Mouse (Mus musculus) midbrain, embryonic 10.5 days (tissue): Measurements from ENCODE around the gene Klk14. TPM values are rescaled to one million over a fixed set of nuclear protein-coding genes. Genes with fewer than 3 reads are reported as not detected.
"Not testable (repeated sequence)": the region's sequence is repeated elsewhere in the genome, so short reads cannot be mapped to it uniquely, and the experiment has no call there.

Source experiments
- DNase-seq: peaks from one replicate; pipeline ENCODE4 v3.0.0-alpha.2; 2017; ENCODE audit warnings: low spot score
- H3K27ac ChIP-seq: fragments of 300-500 bp; sonication (generic); replicated peaks from 2 replicates; pipeline ENCODE4 v1.5.1; 2016; ENCODE audit warnings: mild to moderate bottlenecking
- H3K27me3 ChIP-seq: fragments of 300-500 bp; sonication (generic); 2 replicates; pipeline ENCODE4 v1.6.1; 2016; ENCODE audit warnings: low read depth, mild to moderate bottlenecking; ENCODE audit not compliant: poor library complexity, severe bottlenecking
- H3K36me3 ChIP-seq: fragments of 300-500 bp; sonication (generic); 2 replicates; pipeline ENCODE4 v1.6.1; 2016; ENCODE audit warnings: mild to moderate bottlenecking, moderate library complexity
- H3K4me1 ChIP-seq: fragments of 300-500 bp; sonication (generic); 2 replicates; pipeline ENCODE4 v1.6.1; 2016
- H3K4me3 ChIP-seq: fragments of 300-500 bp; sonication (generic); 2 replicates; pipeline ENCODE4 v1.5.1; 2016; ENCODE audit warnings: mild to moderate bottlenecking, moderate library complexity
- H3K9me3 ChIP-seq: fragments of 300-500 bp; sonication (generic); replicated peaks from 2 replicates; pipeline ENCODE4 v1.6.1; 2016; ENCODE audit warnings: mild to moderate bottlenecking
- WGBS: fragments of 180-500 bp; shearing (Covaris S2); methylation state at CpG from one replicate; pipeline ENCODE4 v1.1.7; 2016; 5-methylcytosine and 5-hydroxymethylcytosine counted together
- polyA plus RNA-seq: library from polyadenylated mRNA; unstranded; fragments of >200 nt; fragmentation: Nextera tagmentation; extraction: Ambion mirVana; gene quantifications from 2 replicates; pipeline ENCODE4 v1.2.1, GENCODE M21; 2016

Gene Klk14
- not detected in 2 replicates for polyA plus RNA-seq

DNA sequence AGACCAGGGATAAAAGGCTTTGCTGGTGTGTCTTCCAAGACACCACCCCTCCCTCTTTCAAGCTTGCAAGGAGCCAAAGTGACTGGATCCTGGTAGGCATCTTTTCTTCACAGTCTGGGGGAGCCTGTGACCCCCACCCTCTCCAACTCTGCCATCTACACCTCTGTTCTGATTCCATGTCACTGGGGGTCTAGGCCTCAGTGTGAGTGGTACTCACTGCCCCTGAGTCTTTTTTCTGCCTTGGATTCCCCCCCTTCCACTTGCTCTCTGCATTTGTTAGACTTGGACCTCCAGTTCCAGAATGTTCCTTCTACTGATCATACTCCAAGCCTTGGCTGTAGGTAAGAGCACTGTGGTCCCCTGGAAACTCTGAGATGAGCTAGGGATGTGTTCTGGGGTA is at the start of gene Klk14:
Klk14 (plus strand) TSS at position 301 of the 400 bp plus-strand sequence.
- H3K27ac ChIP-seq: no peak within 1 kb of the TSS
- H3K4me1 ChIP-seq: peaks cover under 1% of the 10 kb centered on the region; the same call in 1 of the 2 replicates
- H3K36me3 ChIP-seq: no peaks in the 10 kb centered on the region
- DNase-seq: no peak
- no peaks in the 10 kb centered on the region for H3K27me3 ChIP-seq
- no peak within 1 kb of the TSS for H3K4me3 ChIP-seq
- peaks cover 6% of the 10 kb centered on the region; the same call in 1 of the 2 replicates for H3K9me3 ChIP-seq

DNA sequence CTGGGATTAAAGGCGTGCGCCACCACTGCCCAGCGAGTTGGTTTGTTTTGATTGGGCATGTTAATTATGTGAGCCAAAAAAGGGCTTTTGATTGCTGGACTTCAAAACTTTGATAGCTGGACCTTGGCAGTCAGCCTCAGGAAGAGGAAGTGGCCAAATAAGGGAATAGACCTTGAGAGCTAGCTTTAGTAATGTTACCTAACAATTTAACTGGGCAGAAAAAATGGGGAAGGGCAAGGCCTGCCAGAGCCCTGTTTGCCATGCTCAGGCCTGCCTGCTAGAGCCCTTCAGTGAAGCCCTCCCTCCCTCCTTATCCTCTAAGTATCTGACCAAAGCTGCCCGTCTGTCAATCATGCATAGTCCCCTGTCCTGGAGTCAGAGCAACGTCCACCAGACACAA is 47.6 kb upstream of the Klk14 start:
- H3K4me1 ChIP-seq: peaks cover 5% of the 10 kb centered on the region; the same call in 1 of the 2 replicates
- H3K4me3 ChIP-seq: no peak overlapping the region
- H3K9me3 ChIP-seq: no peaks in the 10 kb centered on the region
- H3K36me3 ChIP-seq: no peaks in the 10 kb centered on the region
- no peak for DNase-seq
- 80% methylated on average over 5 of the region's 5 CpGs for WGBS
- H3K27ac ChIP-seq: no peak overlapping the region
- H3K27me3 ChIP-seq: no peaks in the 10 kb centered on the region

DNA sequence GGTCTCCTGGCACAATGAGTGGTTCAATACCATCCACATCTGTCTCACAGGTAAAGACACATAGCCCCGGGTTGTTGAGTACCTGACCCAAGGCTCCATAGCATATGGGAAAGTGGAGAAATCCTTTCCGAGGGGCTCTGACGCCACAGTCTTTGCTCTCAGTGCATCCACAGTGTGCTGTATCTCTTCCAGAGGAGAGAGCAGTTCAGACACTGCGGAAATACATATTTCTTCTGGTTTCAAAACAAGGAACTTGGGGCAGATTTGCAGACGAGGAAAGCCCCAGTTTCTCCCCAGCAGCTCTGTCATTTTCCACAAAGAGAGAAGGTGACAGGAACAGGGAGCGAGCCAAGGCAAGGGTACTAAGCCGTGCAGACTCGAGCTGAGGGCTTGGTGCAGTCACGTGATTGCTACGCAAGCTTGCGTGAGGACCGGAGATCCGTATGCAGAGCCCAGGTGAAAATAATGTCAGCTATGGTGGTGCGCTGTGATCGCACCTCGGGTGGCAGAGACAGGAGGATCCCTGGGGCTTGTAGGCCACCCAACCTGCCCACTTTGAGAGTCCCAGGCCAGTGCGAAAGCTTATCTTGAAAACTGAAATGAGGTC is 47.1 kb upstream of the Klk14 start:
- WGBS: 88% methylated on average over 17 of the region's 17 CpGs
- H3K36me3 ChIP-seq: no peaks in the 10 kb centered on the region
- no peak overlapping the region for H3K27ac ChIP-seq
- no peaks in the 10 kb centered on the region for H3K9me3 ChIP-seq
- peaks cover 5% of the 10 kb centered on the region; the same call in 1 of the 2 replicates for H3K4me1 ChIP-seq
- DNase-seq: no peak
- no peak overlapping the region for H3K4me3 ChIP-seq
- no peaks in the 10 kb centered on the region for H3K27me3 ChIP-seq

DNA sequence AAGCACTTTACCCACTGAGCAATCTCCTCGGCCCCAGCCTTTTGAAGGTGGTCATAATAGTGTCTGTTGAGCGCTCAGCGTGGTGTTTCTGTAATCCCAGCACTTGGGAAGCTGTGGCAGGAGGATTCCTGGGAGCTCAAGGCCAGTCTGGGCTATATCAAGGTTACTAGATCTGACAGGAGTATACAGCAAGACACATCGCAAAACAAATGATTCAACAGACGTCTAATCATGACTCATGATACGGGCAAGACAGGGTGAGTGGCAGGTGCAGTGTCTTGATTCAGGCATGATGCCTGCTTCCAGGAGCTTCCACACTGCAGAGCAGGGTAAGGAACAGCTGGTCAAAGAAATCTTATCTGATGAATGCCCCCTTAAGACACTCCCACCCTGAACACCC is 37.5 kb upstream of the Klk14 start:
- no peaks in the 10 kb centered on the region for H3K27me3 ChIP-seq
- no peak overlapping the region for H3K27ac ChIP-seq
- peaks cover 7% of the 10 kb centered on the region; the same call in 1 of the 2 replicates for H3K9me3 ChIP-seq
- no peak for DNase-seq
- 92% methylated on average over 6 of the region's 6 CpGs for WGBS
- H3K4me3 ChIP-seq: no peak overlapping the region
- no peaks in the 10 kb centered on the region for H3K4me1 ChIP-seq
- no peaks in the 10 kb centered on the region for H3K36me3 ChIP-seq

DNA sequence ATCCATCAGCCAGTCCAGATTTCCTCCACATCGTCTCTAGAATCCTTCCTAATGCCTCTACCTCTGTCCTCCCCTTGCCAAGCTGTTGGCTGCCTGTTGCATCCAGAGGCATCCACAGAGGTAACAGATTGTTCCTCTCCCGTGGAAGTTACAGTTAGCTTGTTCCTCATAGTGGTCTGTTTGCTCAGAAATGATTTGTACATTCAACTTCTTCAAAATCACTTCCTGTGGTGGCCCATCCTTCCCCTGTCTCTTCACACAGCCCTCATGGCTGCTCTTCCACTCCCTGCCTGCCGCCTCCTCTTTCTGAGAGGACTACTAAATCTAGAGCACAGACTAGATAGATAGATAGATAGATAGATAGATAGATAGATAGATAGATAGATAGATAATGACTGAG is 35.7 kb upstream of the Klk14 start:
- H3K4me3 ChIP-seq: no peak overlapping the region
- no peaks in the 10 kb centered on the region for H3K4me1 ChIP-seq
- H3K36me3 ChIP-seq: no peaks in the 10 kb centered on the region
- H3K27me3 ChIP-seq: no peaks in the 10 kb centered on the region
- H3K27ac ChIP-seq: no peak overlapping the region
- WGBS: 77% methylated on average over 3 of the region's 3 CpGs
- no peak for DNase-seq
- peaks cover 7% of the 10 kb centered on the region; the same call in 1 of the 2 replicates for H3K9me3 ChIP-seq

DNA sequence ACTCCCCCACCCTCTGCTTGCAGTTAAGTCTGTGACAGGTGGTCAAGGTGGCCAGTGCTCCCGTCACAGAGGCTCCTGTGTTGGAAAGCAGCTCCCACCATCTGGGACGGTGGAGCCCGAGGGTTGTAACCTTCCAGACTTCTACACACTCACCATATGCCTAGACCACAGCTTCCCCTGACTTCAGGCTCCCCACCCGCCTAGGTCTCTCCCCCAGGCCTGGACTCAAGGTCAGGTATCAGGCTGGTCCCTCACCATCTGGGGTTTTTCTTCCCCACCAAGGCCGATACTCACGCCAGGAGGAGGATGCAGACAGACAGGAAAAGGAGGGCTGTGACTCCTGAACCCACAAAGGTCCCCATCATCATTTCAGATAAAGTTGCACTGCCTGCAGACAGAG is 34.0 kb upstream of the Klk14 start:
- no peak overlapping the region for H3K4me3 ChIP-seq
- H3K9me3 ChIP-seq: peaks cover 6% of the 10 kb centered on the region; the same call in 1 of the 2 replicates
- WGBS: 83% methylated on average over 6 of the region's 6 CpGs
- no peak for DNase-seq
- no peak overlapping the region for H3K27ac ChIP-seq
- H3K36me3 ChIP-seq: no peaks in the 10 kb centered on the region
- H3K27me3 ChIP-seq: no peaks in the 10 kb centered on the region
- no peaks in the 10 kb centered on the region for H3K4me1 ChIP-seq

DNA sequence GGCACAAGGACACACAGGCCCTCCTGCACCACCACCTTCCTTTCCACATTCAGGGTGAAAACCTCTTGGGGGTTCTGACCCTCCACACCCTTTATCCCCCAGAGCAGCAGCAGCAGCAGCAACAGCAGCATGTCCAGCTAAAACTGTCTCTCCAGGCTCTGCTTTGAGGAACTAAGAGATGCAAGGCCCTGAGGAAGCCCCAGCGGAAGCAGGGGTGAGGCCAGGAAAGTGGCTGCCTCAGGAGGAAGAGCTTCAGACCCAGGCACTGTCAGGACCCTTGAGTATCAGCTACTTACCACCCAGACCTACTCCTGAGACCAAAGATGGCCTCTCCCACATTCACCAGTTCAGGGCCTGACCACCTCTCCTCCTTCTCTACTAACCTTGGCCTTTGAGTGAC is 30.2 kb upstream of the Klk14 start, which contains the start of gene Siglece:
Siglece (minus strand) TSS at position 160 of the 400 bp plus-strand sequence.
- no peaks in the 10 kb centered on the region for H3K9me3 ChIP-seq
- no peak within 1 kb of the TSS for H3K27ac ChIP-seq
- H3K4me1 ChIP-seq: no peaks in the 10 kb centered on the region

DNA sequence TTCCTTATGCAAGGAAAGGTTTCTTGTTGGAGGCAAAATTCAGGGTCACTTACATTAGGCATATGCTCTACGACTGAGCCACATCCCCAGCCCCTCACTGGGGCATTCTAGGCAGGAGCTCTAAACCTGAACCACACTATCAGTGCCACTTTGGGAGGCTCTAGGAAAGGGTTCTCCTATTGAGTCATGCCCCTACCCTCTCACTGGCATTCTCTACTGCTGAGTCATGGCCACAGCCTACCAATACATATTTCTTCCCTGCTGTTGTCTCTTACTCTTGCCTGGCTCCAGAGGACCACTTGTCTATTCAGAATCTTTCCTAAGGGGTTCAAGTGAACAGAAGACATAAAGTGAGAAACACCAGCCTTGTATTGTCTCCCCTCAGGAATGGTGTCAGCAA is 27.4 kb upstream of the Klk14 start:
- no peaks in the 10 kb centered on the region for H3K9me3 ChIP-seq
- no peaks in the 10 kb centered on the region for H3K36me3 ChIP-seq
- no peak overlapping the region for H3K27ac ChIP-seq
- no peak overlapping the region for H3K4me3 ChIP-seq
- H3K27me3 ChIP-seq: no peaks in the 10 kb centered on the region
- no peak for DNase-seq
- WGBS: 83% methylated on average over 1 of the region's 1 CpGs
- H3K4me1 ChIP-seq: no peaks in the 10 kb centered on the region

More for the DNA sequence above, 30.2 kb upstream of the Klk14 start, which contains the start of gene Siglece:
- Histone ChIP-seq H3K4me3 (no peak within 1 kb of the TSS), H3K36me3 (no peaks in the 10 kb centered on the region), H3K27me3 (no peaks in the 10 kb centered on the region)
- DNase-seq: no peak
- 89% methylated on average over 1 of the region's 1 CpGs for WGBS

DNA sequence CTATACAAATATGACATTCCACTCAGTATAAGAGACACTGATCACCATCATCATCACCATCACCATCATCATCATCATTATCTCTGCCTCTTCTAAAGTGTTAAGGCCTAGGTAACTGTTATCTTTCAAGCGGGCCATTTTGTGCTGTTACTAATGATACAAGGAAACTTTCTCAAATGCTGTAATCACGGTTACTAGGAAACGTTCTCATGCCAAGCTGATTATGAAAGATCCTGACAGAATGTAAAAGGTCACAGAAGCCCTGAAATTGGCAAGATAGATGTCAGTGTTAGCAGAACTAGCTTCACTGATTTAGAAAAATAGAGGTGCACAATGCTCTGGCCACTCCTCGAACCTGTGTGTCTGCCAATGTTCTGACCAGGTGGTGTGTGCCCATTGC is 23.0 kb upstream of the Klk14 start:
- H3K36me3 ChIP-seq, H3K9me3 ChIP-seq, H3K27ac ChIP-seq, H3K27me3 ChIP-seq, H3K4me3 ChIP-seq, H3K4me1 ChIP-seq, DNase-seq: not testable (repeated sequence)
- 89% methylated on average over 4 of the region's 4 CpGs for whole genome bisulfite sequencing

DNA sequence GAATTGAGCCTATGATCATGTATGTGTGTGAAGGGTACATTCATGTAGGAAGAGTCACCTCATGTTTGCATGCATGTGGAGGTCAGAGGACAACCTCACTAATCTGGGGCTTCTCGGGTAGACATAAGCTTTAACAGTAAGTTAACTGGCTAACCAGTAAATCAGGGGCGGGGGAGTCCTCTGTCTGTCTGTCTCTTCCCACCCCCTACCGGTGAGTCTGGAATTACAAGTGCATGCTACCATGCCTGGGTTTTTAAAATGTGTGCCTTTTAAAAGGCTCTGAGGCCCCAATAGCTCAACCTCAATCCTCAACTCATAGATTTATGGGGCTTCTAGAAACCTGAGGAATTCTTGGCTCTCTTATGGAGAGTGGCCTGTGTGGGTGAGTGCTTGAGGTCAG is 21.6 kb upstream of the Klk14 start:
- Histone ChIP-seq H3K4me1 (peaks cover 14% of the 10 kb centered on the region), H3K27me3 (no peaks in the 10 kb centered on the region), H3K4me3 (no peak overlapping the region), H3K9me3 (no peaks in the 10 kb centered on the region), H3K36me3 (no peaks in the 10 kb centered on the region), H3K27ac (no peak overlapping the region)
- peak; percentile 26 for DNase-seq
- 22% methylated on average over 3 of the region's 3 CpGs for WGBS

DNA sequence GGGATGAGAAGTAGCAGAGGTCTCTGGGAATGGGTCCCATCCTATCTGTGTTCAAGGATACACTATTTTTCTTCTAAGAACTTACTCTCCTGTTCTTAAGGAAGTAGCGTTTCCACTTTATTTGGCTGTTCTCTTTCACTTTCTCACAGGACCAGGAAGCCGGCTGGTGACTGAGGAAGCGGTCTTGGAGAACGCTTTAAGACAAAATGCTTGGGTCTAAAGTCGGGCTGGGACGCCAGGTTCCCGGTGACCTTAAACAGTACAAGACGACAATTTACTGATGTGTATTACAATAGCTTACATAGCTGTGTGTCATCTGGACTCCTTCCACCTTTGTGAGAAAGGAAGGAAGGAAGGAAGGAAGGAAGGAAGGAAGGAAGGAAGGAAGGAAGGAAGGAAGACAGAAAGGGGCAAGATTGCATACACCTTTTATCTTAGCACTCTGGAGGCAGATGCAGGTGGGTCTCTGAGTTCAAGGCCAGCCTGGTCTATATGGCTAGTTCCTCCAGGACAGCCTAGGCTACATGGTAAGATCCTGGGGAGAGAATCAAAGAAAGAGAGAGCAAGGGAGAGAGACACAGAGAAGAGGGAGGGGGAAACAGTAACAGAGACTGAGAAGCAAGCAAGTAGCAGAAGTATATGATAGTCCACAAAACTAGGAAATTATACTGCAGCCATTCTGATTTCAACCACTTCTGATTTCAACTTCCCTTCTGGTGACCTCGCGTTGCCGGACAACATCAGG is 19.0 kb upstream of the Klk14 start:
- Histone ChIP-seq H3K27ac (peak overlapping the region; percentile 88), H3K4me1 (peaks cover 14% of the 10 kb centered on the region), H3K4me3 (peak overlapping the region; percentile 73), H3K9me3 (no peaks in the 10 kb centered on the region; the same call in 1 of the 2 replicates), H3K27me3 (no peaks in the 10 kb centered on the region), H3K36me3 (peaks cover 22% of the 10 kb centered on the region)
- no peak for DNase-seq
- 68% methylated on average over 11 of the region's 11 CpGs for WGBS

DNA sequence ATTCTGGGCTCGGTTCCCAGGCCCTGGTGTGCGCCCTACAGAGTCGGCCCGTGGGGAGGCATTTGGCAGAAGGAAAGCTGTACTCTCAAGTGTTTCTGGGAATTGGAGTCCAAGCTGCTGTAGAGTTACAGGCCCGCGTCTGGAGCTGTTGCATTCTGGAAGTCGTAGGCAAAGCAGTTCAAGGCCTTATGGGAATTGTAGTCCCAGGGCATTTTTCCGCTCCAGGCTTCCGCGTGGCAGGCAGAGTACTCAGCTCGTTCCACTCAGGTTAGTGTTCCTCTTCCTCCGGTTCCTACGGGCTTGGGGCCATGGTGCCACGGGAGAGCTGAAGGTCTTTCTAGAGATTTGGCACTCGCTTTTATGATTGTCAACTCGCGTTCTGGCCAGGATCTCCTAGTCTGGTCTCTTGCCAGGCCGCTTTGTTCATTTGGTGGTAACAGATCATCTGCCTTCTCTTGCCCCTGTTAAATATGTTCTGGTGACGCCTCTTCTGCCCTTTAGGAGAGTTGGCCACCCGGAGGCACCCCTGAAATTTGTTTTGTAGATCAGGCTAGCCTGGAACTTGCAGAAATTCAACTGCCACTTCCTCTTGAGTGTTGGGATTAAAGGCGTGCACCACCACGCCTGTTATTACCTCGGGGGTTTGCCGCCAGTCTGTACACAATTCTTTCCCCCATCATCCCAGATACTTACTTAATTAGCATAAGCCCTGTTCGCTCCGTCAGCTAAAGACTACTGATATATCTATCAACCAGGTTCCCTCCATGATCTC is 18.2 kb upstream of the Klk14 start, which contains the start of gene Ctu1:
Ctu1 (plus strand) TSS at position 208 of the 772 bp plus-strand sequence.
- Histone ChIP-seq H3K27ac (peak within 1 kb of the TSS; percentile 88), H3K4me1 (peaks cover 14% of the 10 kb centered on the region), H3K36me3 (peaks cover 30% of the 10 kb centered on the region), H3K27me3 (no peaks in the 10 kb centered on the region), H3K9me3 (peaks cover 4% of the 10 kb centered on the region; the same call in 1 of the 2 replicates), H3K4me3 (peak within 1 kb of the TSS; percentile 73)
- peak; percentile 83 for DNase-seq
- under 1% methylated on average over 26 of the region's 26 CpGs for WGBS
